Mouse (Mus musculus) adrenal gland, postnatal 4 days (tissue): Measurements from ENCODE around the gene Ambra1. TPM values are rescaled to one million over a fixed set of nuclear protein-coding genes. Genes with fewer than 3 reads are reported as not detected.

Experiments
- DNase-seq, 2 experiments: peaks; one replicate each; pipeline ENCODE4 v3.0.0; 2021 to 2022; ENCODE audit warnings: low spot score in 2 of 2, mixed read lengths in 2 of 2
- total RNA-seq, 2 experiments: library from RNA; stranded (reverse); gene quantifications; 2 replicates each; pipeline ENCODE4 v1.2.3; 2021

Gene Ambra1
- total RNA-seq, 2 experiments from 2014 or later = 37.3 to 40.9 TPM

GRCm38 (mm10) chr2:91917096-91917495 is 187.2 kb downstream of the Ambra1 start:
- DNase-seq = no peak

- no peak for DNase-seq
Measured at GRCm38 (mm10) chr2:91920130-91920529, 190.2 kb downstream of the Ambra1 start.

DNA sequence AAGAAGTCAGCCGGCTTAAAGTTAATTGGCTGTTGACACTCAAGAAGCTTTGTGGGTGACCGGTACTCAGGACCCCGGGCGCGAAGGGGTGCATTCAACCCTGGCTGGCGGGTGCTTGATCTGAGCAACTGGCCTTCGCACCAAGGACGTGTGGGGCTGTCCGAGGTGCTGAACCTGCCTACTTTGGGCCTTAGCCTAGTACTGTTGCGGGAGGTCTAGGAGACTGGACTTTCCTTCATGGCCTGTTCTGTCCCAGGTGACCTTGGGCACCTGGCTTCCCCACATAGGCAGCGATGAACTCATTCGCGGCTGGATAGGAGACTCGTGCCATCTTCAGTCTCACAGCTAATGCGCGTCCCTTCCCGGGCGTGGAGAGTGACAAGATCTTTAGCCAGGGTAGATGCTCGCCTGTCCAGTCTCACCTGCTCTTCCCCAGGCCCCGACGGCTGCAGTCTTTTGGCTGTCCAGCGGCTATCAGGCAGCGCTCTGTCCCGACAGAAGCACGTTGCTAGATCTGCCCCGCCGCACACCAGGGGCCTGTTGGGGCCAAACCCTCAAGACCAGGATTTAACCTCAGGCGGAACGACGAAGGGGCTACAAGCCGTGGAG is 191.4 kb downstream of the Ambra1 start:
- peak in 1 of 2 experiments; percentile 64 for DNase-seq

DNA sequence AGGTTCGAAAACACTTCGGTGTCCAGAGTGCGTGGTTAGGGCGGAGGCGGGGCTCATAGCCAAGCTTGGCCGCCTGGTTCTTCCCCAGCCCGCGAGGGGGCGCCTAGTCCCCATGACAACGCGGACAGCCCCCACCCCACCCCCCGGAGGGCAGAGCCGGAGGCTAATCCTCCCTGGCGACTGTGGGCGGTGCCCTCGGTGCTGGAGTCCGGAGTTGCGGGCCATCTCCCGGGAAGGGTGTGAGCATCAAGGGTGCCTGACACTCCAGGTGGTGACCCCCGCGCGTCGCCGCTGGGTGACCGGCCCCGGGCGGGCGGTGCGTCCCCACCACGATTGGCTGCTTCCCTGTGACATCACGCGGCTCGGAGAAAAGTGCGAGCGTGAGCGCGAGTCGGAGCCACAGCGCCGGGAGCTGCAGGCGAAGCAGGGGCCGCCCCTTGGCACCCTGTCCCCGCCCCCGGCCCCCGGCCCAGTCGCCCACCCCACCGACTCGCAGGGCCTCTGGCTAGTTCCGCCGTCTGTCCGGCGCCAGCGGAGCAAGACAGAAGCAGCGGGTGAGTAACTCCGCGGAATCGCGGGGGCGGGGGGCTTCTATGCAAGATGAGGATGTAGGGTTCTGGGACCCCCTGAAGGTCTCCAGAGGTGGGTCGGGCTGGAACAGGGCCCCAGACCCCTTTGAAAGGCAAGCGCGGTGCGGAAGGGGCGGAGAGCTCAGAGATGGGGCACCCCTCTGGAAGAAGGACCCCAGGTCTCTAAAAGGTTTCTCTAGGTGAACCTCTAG is 192.0 kb downstream of the Ambra1 start:
- DNase-seq = no peak

DNA sequence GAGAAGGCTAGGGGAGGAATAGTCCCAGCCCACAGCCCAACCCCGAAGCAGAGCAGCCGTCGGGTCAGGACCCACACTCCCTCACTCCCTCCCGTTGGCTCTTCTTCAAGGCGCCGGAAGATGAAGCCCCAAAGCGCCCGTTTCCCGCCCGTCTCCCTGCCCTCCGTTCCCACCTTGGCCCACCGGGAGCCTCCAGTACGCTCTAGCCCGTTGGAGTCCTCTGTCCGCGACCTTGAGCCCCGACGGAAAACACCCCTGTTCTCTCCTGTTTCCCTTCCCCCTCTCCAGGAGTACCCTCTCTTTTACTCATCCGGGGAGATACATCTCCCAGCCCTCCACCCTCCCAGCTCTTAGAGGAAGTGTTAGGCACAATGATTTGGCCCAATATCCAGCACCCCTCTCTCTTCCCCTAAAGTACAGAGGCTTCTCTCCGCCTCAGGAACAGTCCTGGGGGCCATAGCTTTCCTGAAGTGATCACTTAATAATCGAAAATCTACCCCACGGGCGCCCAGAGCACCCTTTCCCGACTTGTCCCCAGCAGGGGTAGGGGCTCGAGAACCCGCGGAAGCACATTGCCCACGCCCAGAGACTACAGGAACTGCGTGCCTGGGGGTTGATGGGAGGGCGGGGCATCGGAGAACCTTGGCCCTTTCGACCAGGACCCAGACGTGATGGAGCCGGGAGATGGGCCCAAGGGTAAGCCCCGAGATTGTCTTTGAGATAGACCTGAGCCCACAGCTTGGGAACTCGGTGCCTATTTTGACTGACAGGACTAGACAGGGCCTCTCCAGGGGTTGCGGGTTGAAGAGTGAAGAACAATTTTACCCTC is 192.9 kb downstream of the Ambra1 start:
- DNase-seq = no peak

- DNase-seq = peak in 1 of 2 experiments; percentile 47
Measured at GRCm38 (mm10) chr2:91923415-91924337, 193.7 kb downstream of the Ambra1 start.

DNA sequence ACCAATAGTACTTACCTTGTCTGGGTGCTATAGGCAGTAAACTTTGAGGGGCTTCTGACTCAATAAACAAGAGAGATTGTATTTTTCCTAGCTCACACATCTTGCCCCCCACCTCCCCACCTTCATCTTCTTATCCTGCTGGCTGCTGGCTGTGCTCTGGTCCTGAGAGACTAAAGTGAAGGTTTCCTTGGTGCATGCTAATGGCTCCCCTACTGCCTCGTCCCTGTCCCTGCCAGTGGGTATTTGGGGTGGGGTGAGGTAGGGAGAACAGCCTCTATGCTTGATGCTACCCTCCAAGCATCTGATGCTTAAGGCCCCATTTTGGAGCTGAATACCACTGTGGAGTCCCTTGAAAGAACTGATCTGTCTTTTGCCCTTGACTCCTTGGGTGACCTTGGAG is 194.8 kb downstream of the Ambra1 start:
- DNase-seq = no peak

GRCm38 (mm10) chr2:91925442-91925841 is 195.5 kb downstream of the Ambra1 start:
- DNase-seq = no peak

DNA sequence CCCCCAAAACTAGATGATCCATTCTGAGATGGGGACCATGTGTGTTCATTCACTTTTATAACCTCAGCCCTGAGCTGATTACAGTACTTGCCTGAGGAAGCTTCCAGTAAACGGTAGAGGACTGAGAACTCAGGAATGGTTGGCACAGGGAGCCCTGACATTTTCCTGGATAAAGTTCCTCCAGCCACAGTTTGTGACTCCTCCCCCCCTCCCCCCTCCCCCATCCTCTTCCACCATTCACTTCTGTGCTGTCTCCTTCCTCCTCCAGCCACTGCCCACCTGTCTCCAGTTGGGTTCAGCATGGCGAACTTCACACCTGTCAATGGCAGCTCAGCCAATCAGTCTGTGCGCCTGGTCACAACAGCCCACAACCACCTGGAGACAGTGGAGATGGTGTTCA is 197.0 kb downstream of the Ambra1 start, which contains the start of gene Chrm4:
Gene Chrm4 (plus strand): TSS at position 301 of the 400 bp plus-strand sequence.
- DNase-seq = no peak

DNA sequence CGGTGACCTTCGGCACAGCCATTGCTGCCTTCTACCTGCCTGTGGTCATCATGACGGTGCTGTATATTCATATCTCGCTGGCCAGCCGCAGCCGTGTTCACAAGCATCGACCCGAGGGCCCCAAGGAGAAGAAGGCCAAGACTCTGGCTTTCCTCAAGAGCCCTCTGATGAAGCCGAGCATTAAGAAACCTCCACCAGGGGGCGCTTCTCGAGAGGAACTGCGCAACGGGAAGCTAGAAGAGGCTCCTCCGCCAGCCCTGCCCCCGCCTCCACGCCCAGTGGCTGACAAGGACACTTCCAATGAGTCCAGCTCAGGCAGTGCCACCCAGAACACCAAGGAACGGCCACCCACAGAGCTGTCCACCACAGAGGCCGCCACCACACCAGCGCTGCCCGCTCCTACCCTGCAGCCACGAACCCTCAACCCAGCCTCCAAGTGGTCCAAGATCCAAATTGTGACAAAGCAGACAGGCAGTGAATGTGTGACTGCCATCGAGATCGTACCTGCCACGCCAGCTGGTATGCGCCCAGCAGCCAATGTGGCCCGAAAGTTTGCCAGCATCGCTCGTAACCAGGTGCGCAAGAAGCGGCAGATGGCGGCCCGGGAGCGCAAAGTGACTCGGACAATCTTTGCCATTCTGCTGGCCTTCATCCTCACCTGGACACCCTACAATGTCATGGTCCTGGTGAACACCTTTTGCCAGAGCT is 198.0 kb downstream of the Ambra1 start:
- DNase-seq = peak in 1 of 2 experiments; percentile 65

- DNase-seq = no peak
Measured at GRCm38 (mm10) chr2:91928534-91929350, 198.8 kb downstream of the Ambra1 start.

DNA sequence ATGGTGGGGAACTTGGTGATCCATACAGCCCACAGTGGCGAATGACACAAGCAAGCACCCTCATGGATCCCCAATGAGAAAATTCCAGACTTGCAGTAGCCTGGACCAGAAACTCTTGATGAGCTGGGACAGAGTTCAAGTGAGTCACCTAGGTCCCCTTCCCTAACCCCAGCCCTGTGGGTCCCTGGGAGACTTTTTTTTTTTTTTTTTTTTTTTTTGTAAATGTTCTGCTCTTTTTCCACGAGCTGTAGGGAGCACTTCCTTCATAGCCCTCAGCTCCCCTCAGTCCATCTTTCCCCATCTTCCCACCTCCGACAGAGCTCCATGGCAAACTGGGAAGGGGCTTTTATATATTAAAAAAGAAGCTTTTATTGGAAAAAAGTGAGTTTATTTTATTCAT is 199.5 kb downstream of the Ambra1 start:
- no peak for DNase-seq

GRCm38 (mm10) chr2:91929936-91930335 is 200.0 kb downstream of the Ambra1 start:
- peak in 1 of 2 experiments; percentile 49 for DNase-seq

GRCm38 (mm10) chr2:91930761-91931291 is 200.9 kb downstream of the Ambra1 start:
- no peak for DNase-seq

GRCm38 (mm10) chr2:91931328-91932159 is 201.6 kb downstream of the Ambra1 start:
- DNase-seq = no peak

DNA sequence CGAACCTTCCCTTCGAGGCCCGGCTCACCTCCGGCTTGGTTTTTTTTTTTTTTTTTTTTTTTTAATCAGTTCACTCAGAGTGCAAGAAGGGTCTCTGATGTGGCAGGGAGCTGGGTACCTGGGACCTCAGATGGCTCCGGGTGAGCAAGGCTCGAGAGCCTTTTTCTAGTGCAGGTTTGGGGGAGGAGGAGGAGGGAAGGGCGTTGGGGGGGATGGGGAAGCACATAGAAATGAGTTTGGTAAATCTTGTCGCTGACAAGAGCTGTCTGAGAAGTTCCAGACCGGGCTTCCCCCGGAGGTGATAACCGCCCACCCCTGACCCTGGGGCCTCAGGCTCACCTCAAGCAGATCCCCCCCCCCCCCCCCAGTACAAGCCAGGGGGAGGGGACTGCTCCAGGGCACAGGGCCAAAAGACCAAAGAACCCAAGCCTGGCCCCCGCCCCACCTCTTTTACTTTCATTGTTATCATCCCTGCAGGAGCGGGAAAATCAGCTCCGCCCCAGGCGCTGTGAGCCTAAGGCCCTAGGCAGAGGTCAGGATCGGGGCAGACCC is 202.3 kb downstream of the Ambra1 start, which contains the start of gene Mdk:
Gene Mdk (minus strand): TSS at position 138 of the 552 bp plus-strand sequence.
- DNase-seq = no peak

DNA sequence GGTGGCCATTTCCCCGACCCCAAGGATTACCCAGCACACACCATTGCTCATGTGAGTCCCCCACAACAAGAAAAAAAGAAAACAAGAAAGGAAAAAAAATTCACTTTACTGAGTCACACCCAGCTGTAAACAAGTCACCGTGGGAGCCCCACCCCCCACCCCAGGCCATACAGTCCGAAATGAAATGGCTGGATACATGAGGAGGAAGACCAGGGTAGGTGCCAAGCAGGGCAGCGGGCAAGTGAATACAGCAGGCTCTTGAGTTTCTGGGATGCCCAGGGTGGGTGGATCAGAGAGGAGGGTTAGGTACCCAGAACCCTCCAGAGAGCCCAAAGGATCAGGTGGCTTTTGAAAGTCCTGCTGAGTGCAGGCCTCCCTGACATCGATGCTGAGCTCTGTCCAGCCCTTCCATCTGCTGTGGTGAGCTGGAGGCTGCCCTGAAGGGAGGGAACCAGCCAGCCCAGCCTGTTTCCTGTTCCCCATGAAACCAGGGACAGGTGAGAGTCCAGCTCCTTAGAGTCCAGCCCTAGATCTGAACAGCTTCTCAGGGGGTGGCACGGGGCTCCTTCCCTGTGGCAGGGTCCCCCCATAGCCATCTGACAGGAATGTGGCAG is 202.9 kb downstream of the Ambra1 start:
- no peak for DNase-seq
